Mouse (Mus musculus) midbrain, postnatal 0 days (tissue): ENCODE measurements around the gene Rnf13. TPM values are rescaled to one million over a fixed set of nuclear protein-coding genes. Genes with fewer than 3 reads are reported as not detected.
A peak's percentile ranks its signal among the peaks of the same experiment; 100 is the strongest.

ENCODE experiments used
- ATAC-seq: fragments of 200-750 bp; cut with Nextera tagmentation; 2 replicates; pipeline ENCODE4 v1.8.0; 2017; ENCODE audit warnings: moderate number of reproducible peaks, mild to moderate bottlenecking, moderate TSS enrichment, moderate library complexity; ENCODE audit not compliant: low FRiP score
- DNase-seq: peaks from one replicate; pipeline ENCODE4 v3.0.0-alpha.2; 2015; ENCODE audit warnings: low spot score
- H3K27ac ChIP-seq: fragments of 300-500 bp; sonication (generic); 2 replicates; pipeline ENCODE4 v1.5.1; 2014; ENCODE audit warnings: low read depth, mild to moderate bottlenecking, low read length, mixed read lengths
- H3K27me3 ChIP-seq: fragments of 300-500 bp; sonication (generic); 2 replicates; pipeline ENCODE4 v1.6.1; 2014; ENCODE audit warnings: low read length, control low read depth, mixed read lengths; ENCODE audit not compliant: insufficient read depth
- H3K36me3 ChIP-seq: fragments of 300-500 bp; sonication (generic); 2 replicates; pipeline ENCODE4 v1.6.1; 2014; ENCODE audit warnings: low read length, control low read depth, mixed read lengths; ENCODE audit not compliant: insufficient read depth
- H3K4me1 ChIP-seq: fragments of 300-500 bp; sonication (generic); 2 replicates; pipeline ENCODE4 v1.6.1; 2014; ENCODE audit warnings: mild to moderate bottlenecking, control low read depth, antibody characterized with exemption, low read length, mixed read lengths; ENCODE audit not compliant: insufficient read depth
- H3K4me2 ChIP-seq: fragments of 300-500 bp; sonication (generic); 2 replicates; pipeline ENCODE4 v1.6.1; 2014; ENCODE audit warnings: low read depth, mild to moderate bottlenecking, low read length, mixed read lengths; ENCODE audit not compliant: poor library complexity, severe bottlenecking
- H3K4me3 ChIP-seq: fragments of 300-500 bp; sonication (generic); 2 replicates; pipeline ENCODE4 v1.5.1; 2014; ENCODE audit warnings: low read depth, mild to moderate bottlenecking, low read length, moderate library complexity
- H3K9ac ChIP-seq: fragments of 300-500 bp; sonication (generic); replicated peaks from 2 replicates; pipeline ENCODE4 v1.6.1; 2014; ENCODE audit warnings: mild to moderate bottlenecking, low read length, moderate library complexity, mixed read lengths; ENCODE audit not compliant: poor library complexity, severe bottlenecking
- H3K9me3 ChIP-seq: fragments of 300-500 bp; sonication (generic); 2 replicates; pipeline ENCODE4 v1.6.1; 2016; ENCODE audit warnings: low read length, control low read depth
- CTCF ChIP-seq: IDR thresholded peaks from 2 replicates; pipeline ENCODE4 v1.5.1; 2016; ENCODE audit warnings: antibody characterized with exemption, mild to moderate bottlenecking
- WGBS: fragments of 180-500 bp; shearing (Covaris S2); extraction: QIAGEN DNeasy Blood & Tissue Kit; methylation state at CpG from one replicate; pipeline ENCODE4 v1.1.7; 2014; 5-methylcytosine and 5-hydroxymethylcytosine counted together
- polyA plus RNA-seq: library from polyadenylated mRNA; unstranded; fragments of >200 nt; fragmentation: Nextera tagmentation; extraction: Ambion mirVana; gene quantifications from 2 replicates; pipeline ENCODE4 v1.2.1, GENCODE M21; 2015
- total RNA-seq: library from RNA; depleted of rRNA; stranded (reverse); fragments of >200 nt; gene quantifications from 2 replicates; pipeline ENCODE4 v1.2.3, GENCODE M21; 2014; rRNA removed

Gene Rnf13
- total and polyA plus RNA-seq, 2 experiments from 2014 or later, result 56.2 to 88.2 TPM

GRCm38 (mm10) chr3:57847760-57848185 is 111.9 kb downstream of the Rnf13 start, which contains the start of gene Pfn2:
Gene Pfn2 (minus strand): TSS chr3:57848079.
- H3K36me3 ChIP-seq, result peaks cover 2% of the 10 kb centered on the region; the same call in 1 of the 2 replicates
- 4% methylated on average over 50 of the region's 52 CpGs for WGBS
- DNase-seq, result peak; percentile 91
- H3K4me1 ChIP-seq, result 0 out of 2 replicates have a peak, but pooled peaks cover 5% of the 10 kb centered on the region
- TF ChIP-seq CTCF, result no peak
- H3K27me3 ChIP-seq, result no peaks in the 10 kb centered on the region
- no peaks in the 10 kb centered on the region for H3K9me3 ChIP-seq
- peak within 1 kb of the TSS; percentile 100 for H3K27ac ChIP-seq
- ATAC-seq, result peak; percentile 91
- H3K9ac ChIP-seq, result peak within 1 kb of the TSS; percentile 100
- H3K4me2 ChIP-seq, result peak within 1 kb of the TSS; percentile 51
- peak within 1 kb of the TSS; percentile 100 for H3K4me3 ChIP-seq

GRCm38 (mm10) chr3:57882945-57883344 is 147.1 kb downstream of the Rnf13 start:
- Histone ChIP-seq H3K4me2 (no peak overlapping the region), H3K4me1 (no peaks in the 10 kb centered on the region), H3K4me3 (no peak overlapping the region), H3K36me3 (no peaks in the 10 kb centered on the region), H3K9me3 (no peaks in the 10 kb centered on the region), H3K9ac (no peak overlapping the region), H3K27me3 (no peaks in the 10 kb centered on the region), H3K27ac (no peak overlapping the region)
- WGBS, result 79% methylated on average over 3 of the region's 3 CpGs
- TF ChIP-seq CTCF, result no peak
- ATAC-seq, result no peak
- DNase-seq, result no peak

Other genes with a start within 250 kb of the Rnf13 start
- gene Wwtr1, start 160.2 kb upstream of the Rnf13 start, total RNA-seq, result 27.2 and 28.0 TPM in 2 replicates
- 7.5 and 8.6 TPM in 2 replicates for gene Wwtr1, start 160.2 kb upstream of the Rnf13 start, polyA plus RNA-seq
- gene Commd2, start 84.3 kb upstream of the Rnf13 start, total RNA-seq, result 21.5 and 34.9 TPM in 2 replicates
- gene Commd2, start 84.3 kb upstream of the Rnf13 start, polyA plus RNA-seq, result 72.6 and 76.4 TPM in 2 replicates
- gene Ankub1, start 43.3 kb upstream of the Rnf13 start, total RNA-seq, result 0.99 TPM in 1 of 2 replicates, not detected in the other
- 0.17 and 0.31 TPM in 2 replicates for gene Ankub1, start 43.3 kb upstream of the Rnf13 start, polyA plus RNA-seq
- 477 and 535 TPM in 2 replicates for gene Pfn2, start 112.0 kb downstream of the Rnf13 start, total RNA-seq
- 754 and 772 TPM in 2 replicates for gene Pfn2, start 112.0 kb downstream of the Rnf13 start, polyA plus RNA-seq